Comparison of ENCODE assay signal across 27 mouse cellular contexts in genomic region chr13:110619010-110619409, GRCm38 (mm10).
DNase-seq lines count a peak whose midpoint lies in the region; ATAC-seq and TF ChIP-seq lines count a peak whose summit lies in the region.
"Had no signal": no experiment of that assay in that cellular context is flagged by ENCODE, and none has a peak within 500 bp of the region (broad histone marks: within the 10 kb centered on the region; RNA-seq: fewer than 3 reads in every experiment).

No protein-coding gene starts in this region.

- no peaks in the 10 kb centered on the region for H3K27me3 ChIP-seq in midbrain, embryonic 16.5 days (ENCODE audit: control insufficient read depth, insufficient read depth, low read depth, low read length)
- H3K27me3 ChIP-seq: heart, embryonic 13.5 days; limb, embryonic 12.5 days; midbrain, embryonic 12.5 days; Patski had no signal

- no peaks in the 10 kb centered on the region for H3K36me3 ChIP-seq in midbrain, embryonic 16.5 days (ENCODE audit: control insufficient read depth, insufficient read depth, low read length)
- H3K36me3 ChIP-seq: forebrain, embryonic 10.5 days; heart, embryonic 13.5 days; limb, embryonic 12.5 days; midbrain, embryonic 12.5 days had no signal

- no peak overlapping the region for H3K9ac ChIP-seq in midbrain, embryonic 16.5 days (ENCODE audit: low read depth, low read length)
- H3K9ac ChIP-seq: forebrain, postnatal 0 days; heart, embryonic 13.5 days; limb, embryonic 12.5 days; midbrain, embryonic 12.5 days had no signal

- H3K4me3 ChIP-seq in layer of hippocampus, adult 2 months, result no peak overlapping the region
- no peak overlapping the region for H3K4me3 ChIP-seq in midbrain, embryonic 16.5 days (ENCODE audit: low read depth, low read length)
- H3K4me3 ChIP-seq: forebrain, embryonic 10.5 days; heart, embryonic 13.5 days; limb, embryonic 12.5 days; midbrain, embryonic 12.5 days had no signal

- no peaks in the 10 kb centered on the region for H3K4me1 ChIP-seq in midbrain, embryonic 16.5 days (ENCODE audit: control insufficient read depth, insufficient read depth, low read length)
- H3K4me1 ChIP-seq: forebrain, embryonic 10.5 days; limb, embryonic 12.5 days; midbrain, embryonic 12.5 days had no signal

- intact Hi-C loops in left cerebral cortex, postnatal 14 days (cut with DNase I), result loop anchor here (2.0 kb wide), 1 partner anchor 62 kb away; no protein-coding TSS in a partner anchor

- H3K4me2 ChIP-seq in midbrain, embryonic 16.5 days (ENCODE audit: low read length), result no peak overlapping the region
- H3K4me2 ChIP-seq: heart, embryonic 13.5 days; limb, embryonic 12.5 days; liver, embryonic 11.5 days; midbrain, embryonic 12.5 days had no signal

- H3K27ac ChIP-seq in layer of hippocampus, adult 2 months, result 0 out of 2 replicates have a peak overlapping the region, but pooled peaks have one; percentile 36
- H3K27ac ChIP-seq in midbrain, embryonic 16.5 days (ENCODE audit: low read length), result no peak overlapping the region
- H3K27ac ChIP-seq: forebrain, embryonic 10.5 days; heart, embryonic 13.5 days; hindbrain, postnatal 0 days; limb, embryonic 12.5 days; midbrain, embryonic 12.5 days had no signal

- DNase-seq in layer of hippocampus, adult 11-12 months (ENCODE audit: low spot score), result peak; percentile 63
- no peak for DNase-seq in layer of hippocampus, adult 9-10 months (ENCODE audit: low spot score)
- peak; percentile 45 for DNase-seq in NIH3T3 (ENCODE audit: low read depth)
- peak; percentile 64 to 65 for DNase-seq in layer of hippocampus, adult 2 months (ENCODE audit: low spot score in 2 of 2)
- peak; percentile 53 to 78 for DNase-seq in left cerebral cortex, postnatal 14 days (ENCODE audit: low spot score in 2 of 2)
- no peak for DNase-seq in urinary bladder, postnatal 25 days (ENCODE audit: low spot score)
- DNase-seq in spleen, postnatal 10 days (ENCODE audit: low spot score in 2 of 2), result no peak
- DNase-seq: adrenal gland, adult 2 months; cerebellum, adult 11-12 months; cerebellum, postnatal 14 days; forebrain, postnatal 0 days; gastrocnemius, postnatal 14 days; heart, adult 18-20 months; heart, postnatal 14 days; lung, adult 18-20 months; lung, postnatal 10 days; thymus, adult 2 months; thymus, postnatal 4 days had no signal

- no peak for ATAC-seq in midbrain, embryonic 16.5 days
- ATAC-seq: forebrain, postnatal 0 days; hindbrain, postnatal 0 days; intestine, postnatal 0 days; Patski had no signal

- TF ChIP-seq CTCF in layer of hippocampus, adult 2 months (conservative IDR thresholded peaks at IDR 0.05), result no peak

- WGBS in midbrain, embryonic 16.5 days, result 86% methylated on average over 6 of the region's 6 CpGs

- H3K9me3 ChIP-seq in midbrain, embryonic 16.5 days (replicated peaks; ENCODE audit: control insufficient read depth, low read length, poor library complexity, severe bottlenecking), result no peaks in the 10 kb centered on the region
- H3K9me3 ChIP-seq: forebrain, embryonic 10.5 days; heart, embryonic 13.5 days; limb, embryonic 12.5 days; midbrain, embryonic 12.5 days had no signal

Comparison
In these comparisons a context has a peak if more than half of its experiments do, and no peak if none do; other contexts are left out.
1. DNase-seq: peak in layer of hippocampus, adult 11-12 months (single experiment), NIH3T3 (single experiment), layer of hippocampus, adult 2 months (2 of 2) and left cerebral cortex, postnatal 14 days (2 of 2); none in layer of hippocampus, adult 9-10 months (single experiment), urinary bladder, postnatal 25 days (single experiment) and spleen, postnatal 10 days (0 of 2).